Mouse (Mus musculus): ENCODE data around the gene Mrps10. TPM values are rescaled to one million over a fixed set of nuclear protein-coding genes. Genes with fewer than 3 reads are reported as not detected.

Mrps10 gene
- total and polyA plus RNA-seq, 2 experiments from 2014 or later = 42.4 to 75.0 TPM

DNA sequence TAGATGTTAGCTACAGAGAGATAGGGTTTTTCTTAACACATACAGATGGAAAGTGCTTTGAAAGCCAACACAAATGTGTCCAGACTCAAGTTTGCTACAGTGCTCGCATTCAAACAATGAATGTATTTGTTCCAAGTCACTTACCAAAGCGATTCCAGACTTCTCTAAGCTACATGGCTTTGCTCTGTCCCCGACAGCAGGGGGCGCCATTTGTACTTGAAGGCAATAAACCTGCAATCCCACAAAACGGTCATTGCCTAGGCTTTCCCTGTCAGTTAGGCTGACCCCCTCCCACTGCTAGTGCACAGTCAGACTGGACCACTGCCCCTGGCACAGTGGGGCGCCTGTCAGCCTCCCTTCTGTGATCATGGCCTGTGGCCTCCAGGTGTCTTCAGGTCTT is 8.7 kb upstream of the Mrps10 start:
- Histone ChIP-seq H3K9ac (no peak overlapping the region), H3K9me3 (ENCODE audit: low read length) (no peaks in the 10 kb centered on the region), H3K36me3 (ENCODE audit: insufficient read depth) (peaks cover 46% of the 10 kb centered on the region), H3K4me1 (ENCODE audit: insufficient read depth) (no peaks in the 10 kb centered on the region), H3K27ac (ENCODE audit: low read depth, low read length) (no peak overlapping the region), H3K27me3 (ENCODE audit: insufficient read depth, low read length) (no peaks in the 10 kb centered on the region), H3K4me3 (ENCODE audit: low read depth, low read length) (no peak overlapping the region), H3K4me2 (ENCODE audit: low read depth) (no peak overlapping the region)
- ATAC-seq (no peak), DNase-seq (peak; percentile 13)
- WGBS = 29% methylated on average over 6 of the region's 6 CpGs
- peak; percentile 52 for TF ChIP-seq CTCF (IDR thresholded peaks at IDR 0.05; ENCODE audit: low read depth)

- Histone ChIP-seq H3K4me1 (ENCODE audit: insufficient read depth) (no peaks in the 10 kb centered on the region), H3K27ac (ENCODE audit: low read depth, low read length) (no peak overlapping the region), H3K9me3 (ENCODE audit: low read length) (no peaks in the 10 kb centered on the region), H3K27me3 (ENCODE audit: insufficient read depth, low read length) (no peaks in the 10 kb centered on the region), H3K36me3 (ENCODE audit: insufficient read depth) (peaks cover 33% of the 10 kb centered on the region), H3K4me2 (ENCODE audit: low read depth) (no peak overlapping the region), H3K4me3 (ENCODE audit: low read depth, low read length) (no peak overlapping the region), H3K9ac (no peak overlapping the region)
- 82% methylated on average over 11 of the region's 11 CpGs for WGBS
- ATAC-seq (no peak), DNase-seq (no peak)
- TF ChIP-seq CTCF (IDR thresholded peaks at IDR 0.05; ENCODE audit: low read depth) = no peak
Observed at GRCm38 (mm10) chr17:47361343-47361742, 7.3 kb upstream of the Mrps10 start.

DNA sequence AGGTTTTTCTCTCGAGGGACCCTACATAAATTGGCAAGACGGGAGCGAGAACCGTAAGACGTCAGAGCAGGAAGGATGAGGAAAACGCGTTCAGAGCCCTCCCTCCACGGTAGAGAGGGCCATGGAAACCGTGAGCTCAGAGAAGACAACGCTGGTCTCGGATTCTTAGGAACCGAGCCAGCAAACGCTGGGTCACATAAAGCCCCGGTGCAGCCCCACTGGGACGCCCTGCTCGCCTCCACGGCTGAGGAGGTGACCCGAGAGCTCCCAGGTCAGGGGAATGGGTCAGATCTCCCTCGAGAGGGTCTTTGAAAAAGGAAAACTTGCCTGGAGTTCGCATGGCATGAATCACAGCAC is 378 bp downstream of the Mrps10 start:
- no peaks in the 10 kb centered on the region for H3K9me3 ChIP-seq (ENCODE audit: low read length)
- 0 out of 2 replicates have a peak, but pooled peaks cover 2% of the 10 kb centered on the region for H3K4me1 ChIP-seq (ENCODE audit: insufficient read depth)
- ATAC-seq (peak; percentile 87), DNase-seq (no peak)
- peak overlapping the region; percentile 72 for H3K4me3 ChIP-seq (ENCODE audit: low read depth, low read length)
- H3K27ac ChIP-seq (ENCODE audit: low read depth, low read length) = peak overlapping the region; percentile 70
- H3K36me3 ChIP-seq (ENCODE audit: insufficient read depth) = peaks cover 18% of the 10 kb centered on the region
- H3K4me2 ChIP-seq (ENCODE audit: low read depth) = peak overlapping the region; percentile 72
- WGBS = 2% methylated on average over 20 of the region's 20 CpGs
- peak overlapping the region; percentile 58 for H3K9ac ChIP-seq
- H3K27me3 ChIP-seq (ENCODE audit: insufficient read depth, low read length) = no peaks in the 10 kb centered on the region
- TF ChIP-seq CTCF (IDR thresholded peaks at IDR 0.05; ENCODE audit: low read depth) = no peak

GRCm38 (mm10) chr17:47371451-47371850 is 2.8 kb downstream of the Mrps10 start:
- H3K27me3 ChIP-seq (ENCODE audit: insufficient read depth, low read length) = no peaks in the 10 kb centered on the region
- peak; percentile 63 for ATAC-seq
- 7% methylated on average over 4 of the region's 4 CpGs for WGBS

GRCm38 (mm10) chr17:47373991-47374390 is 5.3 kb downstream of the Mrps10 start:
- Histone ChIP-seq H3K4me1 (ENCODE audit: insufficient read depth) (0 out of 2 replicates have a peak, but pooled peaks cover 2% of the 10 kb centered on the region), H3K36me3 (ENCODE audit: insufficient read depth) (peaks cover 59% of the 10 kb centered on the region), H3K27ac (ENCODE audit: low read depth, low read length) (no peak overlapping the region), H3K4me3 (ENCODE audit: low read depth, low read length) (no peak overlapping the region), H3K4me2 (ENCODE audit: low read depth) (no peak overlapping the region), H3K9me3 (ENCODE audit: low read length) (no peaks in the 10 kb centered on the region), H3K9ac (no peak overlapping the region), H3K27me3 (ENCODE audit: insufficient read depth, low read length) (no peaks in the 10 kb centered on the region)
- ATAC-seq (no peak), DNase-seq (no peak)
- no peak for TF ChIP-seq CTCF (IDR thresholded peaks at IDR 0.05; ENCODE audit: low read depth)
- WGBS = 89% methylated on average over 6 of the region's 6 CpGs

More at GRCm38 (mm10) chr17:47371451-47371850, 2.8 kb downstream of the Mrps10 start:
- peak; percentile 72 for DNase-seq
- Histone ChIP-seq H3K36me3 (ENCODE audit: insufficient read depth) (peaks cover 40% of the 10 kb centered on the region), H3K9me3 (ENCODE audit: low read length) (no peaks in the 10 kb centered on the region), H3K27ac (ENCODE audit: low read depth, low read length) (no peak overlapping the region), H3K4me2 (ENCODE audit: low read depth) (no peak overlapping the region), H3K9ac (no peak overlapping the region), H3K4me3 (ENCODE audit: low read depth, low read length) (no peak overlapping the region), H3K4me1 (ENCODE audit: insufficient read depth) (0 out of 2 replicates have a peak, but pooled peaks cover 2% of the 10 kb centered on the region)
- TF ChIP-seq CTCF (IDR thresholded peaks at IDR 0.05; ENCODE audit: low read depth) = peak; percentile 86

GRCm38 (mm10) chr17:47376779-47377280 is 8.1 kb downstream of the Mrps10 start:
- Histone ChIP-seq H3K9ac (no peak overlapping the region), H3K36me3 (ENCODE audit: insufficient read depth) (peaks cover 71% of the 10 kb centered on the region), H3K27ac (ENCODE audit: low read depth, low read length) (no peak overlapping the region), H3K4me2 (ENCODE audit: low read depth) (no peak overlapping the region), H3K9me3 (ENCODE audit: low read length) (no peaks in the 10 kb centered on the region), H3K4me3 (ENCODE audit: low read depth, low read length) (no peak overlapping the region), H3K27me3 (ENCODE audit: insufficient read depth, low read length) (no peaks in the 10 kb centered on the region), H3K4me1 (ENCODE audit: insufficient read depth) (no peaks in the 10 kb centered on the region)
- no peak for DNase-seq
- TF ChIP-seq CTCF (IDR thresholded peaks at IDR 0.05; ENCODE audit: low read depth) = no peak
- 87% methylated on average over 6 of the region's 6 CpGs for WGBS
- ATAC-seq = no peak

GRCm38 (mm10) chr17:47378133-47378532 is 9.4 kb downstream of the Mrps10 start:
- Histone ChIP-seq H3K9me3 (ENCODE audit: low read length) (no peaks in the 10 kb centered on the region), H3K9ac (no peak overlapping the region), H3K36me3 (ENCODE audit: insufficient read depth) (peaks cover 62% of the 10 kb centered on the region), H3K4me3 (ENCODE audit: low read depth, low read length) (no peak overlapping the region), H3K27ac (ENCODE audit: low read depth, low read length) (no peak overlapping the region), H3K27me3 (ENCODE audit: insufficient read depth, low read length) (no peaks in the 10 kb centered on the region), H3K4me2 (ENCODE audit: low read depth) (no peak overlapping the region), H3K4me1 (ENCODE audit: insufficient read depth) (no peaks in the 10 kb centered on the region)
- WGBS = 82% methylated on average over 15 of the region's 15 CpGs
- no peak for DNase-seq
- ATAC-seq = no peak
- 0 out of 2 replicates have a peak, but pooled peaks have one; percentile 6 for TF ChIP-seq CTCF (IDR thresholded peaks at IDR 0.05; ENCODE audit: low read depth)
